Mouse (Mus musculus) forebrain, postnatal 0 days (tissue): ENCODE results near the gene Gm49394. TPM values are rescaled to one million over a fixed set of nuclear protein-coding genes. Genes with fewer than 3 reads are reported as not detected.

Source experiments
- ATAC-seq: fragments of 200-750 bp; cut with Nextera tagmentation; 2 replicates; pipeline ENCODE4 v1.8.0; 2017; ENCODE audit warnings: mild to moderate bottlenecking, moderate library complexity
- DNase-seq: peaks from one replicate; pipeline ENCODE4 v3.0.0-alpha.2; 2015
- H3K27ac ChIP-seq: fragments of 300-500 bp; sonication (generic); 2 replicates; pipeline ENCODE4 v1.5.1; 2014; ENCODE audit warnings: low read depth, mild to moderate bottlenecking, antibody characterized with exemption, low read length, moderate library complexity, mixed read lengths
- H3K27me3 ChIP-seq: fragments of 300-500 bp; sonication (generic); 2 replicates; pipeline ENCODE4 v1.6.1; 2014; ENCODE audit warnings: mild to moderate bottlenecking, low read length, mixed read lengths; ENCODE audit not compliant: insufficient read depth
- H3K36me3 ChIP-seq: fragments of 300-500 bp; sonication (generic); 2 replicates; pipeline ENCODE4 v1.6.1; 2014; ENCODE audit warnings: mild to moderate bottlenecking, moderate library complexity; ENCODE audit not compliant: insufficient read depth
- H3K4me1 ChIP-seq: fragments of 300-500 bp; sonication (generic); 2 replicates; pipeline ENCODE4 v1.6.1; 2014; ENCODE audit warnings: antibody characterized with exemption; ENCODE audit not compliant: insufficient read depth
- H3K4me2 ChIP-seq: fragments of 300-500 bp; sonication (generic); 2 replicates; pipeline ENCODE4 v1.6.1; 2014; ENCODE audit warnings: low read depth, mild to moderate bottlenecking, moderate library complexity
- H3K4me3 ChIP-seq: fragments of 300-500 bp; sonication (generic); 2 replicates; pipeline ENCODE4 v1.5.1; 2014; ENCODE audit warnings: low read depth, low read length, mixed read lengths
- H3K9ac ChIP-seq: fragments of 300-500 bp; sonication (generic); 2 replicates; pipeline ENCODE4 v1.6.1; 2014; ENCODE audit warnings: mild to moderate bottlenecking
- H3K9me3 ChIP-seq: fragments of 300-500 bp; sonication (generic); 2 replicates; pipeline ENCODE4 v1.6.1; 2016; ENCODE audit warnings: low read length
- CTCF ChIP-seq: sonication (generic); IDR thresholded peaks from 2 replicates; pipeline ENCODE4 v1.5.1; 2016; ENCODE audit warnings: antibody characterized with exemption, control low read depth, low read depth
- WGBS: fragments of 180-500 bp; shearing (Covaris S2); extraction: QIAGEN DNeasy Blood & Tissue Kit; methylation state at CpG from one replicate; pipeline ENCODE4 v1.1.7; 2014; 5-methylcytosine and 5-hydroxymethylcytosine counted together
- polyA plus RNA-seq: library from polyadenylated mRNA; unstranded; fragments of >200 nt; fragmentation: Nextera tagmentation; extraction: Ambion mirVana; gene quantifications from 2 replicates; pipeline ENCODE4 v1.2.1, GENCODE M21; 2015
- total RNA-seq: library from RNA; depleted of rRNA; stranded (reverse); fragments of >200 nt; gene quantifications from 2 replicates; pipeline ENCODE4 v1.2.3, GENCODE M21; 2014

Gm49394 gene
- total and polyA plus RNA-seq, 2 experiments from 2014 or later, result 0.06 TPM; not detected in 1

GRCm38 (mm10) chr7:142655633-142656032, 14.1 kb downstream of the Gm49394 start:
- Histone ChIP-seq H3K4me2 (no peak overlapping the region), H3K27me3 (peaks cover 75% of the 10 kb centered on the region), H3K27ac (no peak overlapping the region), H3K4me1 (no peaks in the 10 kb centered on the region), H3K9me3 (no peaks in the 10 kb centered on the region), H3K36me3 (no peaks in the 10 kb centered on the region), H3K4me3 (no peak overlapping the region), H3K9ac (no peak overlapping the region)
- no peak for TF ChIP-seq CTCF
- DNase-seq (no peak), ATAC-seq (no peak)
- WGBS, result 10% methylated on average over 11 of the region's 11 CpGs

GRCm38 (mm10) chr7:142653726-142654125, 16.0 kb downstream of the Gm49394 start:
- no peak overlapping the region for H3K9ac ChIP-seq
- H3K36me3 ChIP-seq, result no peaks in the 10 kb centered on the region
- no peaks in the 10 kb centered on the region for H3K9me3 ChIP-seq
- no peaks in the 10 kb centered on the region for H3K4me1 ChIP-seq
- no peak overlapping the region for H3K4me3 ChIP-seq
- no peak for DNase-seq
- H3K27ac ChIP-seq, result no peak overlapping the region
- TF ChIP-seq CTCF, result no peak
- H3K4me2 ChIP-seq, result no peak overlapping the region
- 6% methylated on average over 18 of the region's 18 CpGs for WGBS
- H3K27me3 ChIP-seq, result peaks cover 56% of the 10 kb centered on the region
- ATAC-seq, result no peak

GRCm38 (mm10) chr7:142646676-142647075, 23.1 kb downstream of the Gm49394 start:
- no peak overlapping the region for H3K4me3 ChIP-seq
- TF ChIP-seq CTCF, result no peak
- H3K9me3 ChIP-seq, result 0 out of 2 replicates have a peak, but pooled peaks cover 5% of the 10 kb centered on the region
- H3K4me2 ChIP-seq, result no peak overlapping the region
- H3K27ac ChIP-seq, result no peak overlapping the region
- no peak overlapping the region for H3K9ac ChIP-seq
- whole genome bisulfite sequencing, result 26% methylated on average over 6 of the region's 6 CpGs
- ATAC-seq, result no peak
- peaks cover 4% of the 10 kb centered on the region; the same call in 1 of the 2 replicates for H3K27me3 ChIP-seq
- DNase-seq, result no peak
- no peaks in the 10 kb centered on the region for H3K4me1 ChIP-seq
- no peaks in the 10 kb centered on the region for H3K36me3 ChIP-seq

DNA sequence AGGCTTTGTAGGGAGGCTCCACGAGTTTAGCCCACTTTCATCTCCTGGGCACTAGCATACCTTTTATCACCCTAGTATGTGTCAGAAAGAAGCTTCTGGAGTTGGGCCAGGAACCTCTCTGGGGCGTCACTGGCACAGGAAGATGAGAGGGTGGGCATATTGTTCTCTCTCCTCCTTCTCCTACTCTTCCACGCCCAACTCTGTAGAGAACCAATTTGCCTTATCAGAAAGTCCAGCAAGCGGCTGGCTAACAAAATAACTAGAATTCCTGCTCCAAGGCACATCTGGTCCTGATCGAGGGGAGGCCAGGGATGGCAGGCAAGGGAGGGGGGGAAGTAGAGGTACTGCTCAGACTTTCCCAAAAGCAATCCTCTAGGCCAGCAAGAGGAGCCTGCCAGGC, 24.7 kb downstream of the Gm49394 start:
- H3K4me3 ChIP-seq, result no peak overlapping the region
- DNase-seq, result no peak
- H3K4me1 ChIP-seq, result no peaks in the 10 kb centered on the region
- no peaks in the 10 kb centered on the region for H3K27me3 ChIP-seq
- TF ChIP-seq CTCF, result no peak
- no peak overlapping the region for H3K4me2 ChIP-seq
- 0 out of 2 replicates have a peak, but pooled peaks cover 5% of the 10 kb centered on the region for H3K9me3 ChIP-seq
- ATAC-seq, result no peak
- no peak overlapping the region for H3K27ac ChIP-seq
- no peak overlapping the region for H3K9ac ChIP-seq
- WGBS, result 48% methylated on average over 5 of the region's 5 CpGs
- no peaks in the 10 kb centered on the region for H3K36me3 ChIP-seq

GRCm38 (mm10) chr7:142636178-142636577, 33.6 kb downstream of the Gm49394 start:
- no peak overlapping the region for H3K4me3 ChIP-seq
- H3K4me2 ChIP-seq, result no peak overlapping the region
- no peak for TF ChIP-seq CTCF
- H3K27me3 ChIP-seq, result no peaks in the 10 kb centered on the region
- H3K9ac ChIP-seq, result no peak overlapping the region
- no peaks in the 10 kb centered on the region for H3K4me1 ChIP-seq
- no peak overlapping the region for H3K27ac ChIP-seq
- DNase-seq (no peak), ATAC-seq (no peak)
- no peaks in the 10 kb centered on the region for H3K9me3 ChIP-seq
- no peaks in the 10 kb centered on the region for H3K36me3 ChIP-seq

DNA sequence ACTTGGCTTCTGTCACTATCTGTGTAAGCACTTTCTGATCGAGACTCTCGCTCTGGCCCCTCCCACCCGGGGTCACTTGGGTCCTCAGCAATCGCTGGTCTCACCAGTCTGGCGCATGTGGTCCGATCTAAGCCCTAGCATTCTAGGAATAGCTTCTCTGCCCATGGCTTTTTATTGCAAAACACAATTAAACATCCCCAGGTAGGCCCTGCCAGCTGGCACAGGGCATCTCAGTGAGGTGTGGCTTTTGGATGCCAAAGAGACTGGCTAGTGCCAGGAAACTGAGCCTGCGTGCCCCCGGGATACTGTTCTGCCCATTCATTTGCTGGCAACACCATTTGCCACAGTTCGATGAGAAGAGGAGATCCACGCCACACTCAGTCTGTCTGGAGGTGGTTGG, 39.1 kb downstream of the Gm49394 start:
- no peak overlapping the region for H3K9ac ChIP-seq
- 67% methylated on average over 10 of the region's 10 CpGs for WGBS
- DNase-seq (no peak), ATAC-seq (no peak)
- no peaks in the 10 kb centered on the region for H3K9me3 ChIP-seq
- H3K27ac ChIP-seq, result no peak overlapping the region
- H3K27me3 ChIP-seq, result no peaks in the 10 kb centered on the region
- H3K36me3 ChIP-seq, result no peaks in the 10 kb centered on the region
- no peak for TF ChIP-seq CTCF
- H3K4me2 ChIP-seq, result no peak overlapping the region
- no peaks in the 10 kb centered on the region for H3K4me1 ChIP-seq
- no peak overlapping the region for H3K4me3 ChIP-seq

DNA sequence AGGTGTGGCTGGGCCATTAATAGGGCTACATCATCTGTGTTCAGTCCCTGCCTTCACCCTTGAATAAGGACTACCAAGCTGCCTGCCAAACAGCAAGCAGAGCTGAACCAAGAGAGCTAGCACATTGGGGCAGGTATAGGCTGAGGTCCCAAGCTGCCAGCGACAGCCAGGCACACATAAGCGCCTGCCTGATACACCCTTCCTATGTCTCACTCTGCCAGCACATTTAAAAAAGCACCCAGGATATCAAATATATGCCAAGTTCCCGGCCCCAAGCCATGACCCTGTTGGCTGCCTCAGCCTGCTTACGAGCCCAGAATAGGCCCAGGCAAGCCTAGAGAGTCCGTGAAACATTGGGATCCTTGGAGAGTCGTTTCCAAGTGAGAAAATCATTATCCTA, 39.9 kb downstream of the Gm49394 start:
- H3K9ac ChIP-seq, result no peak overlapping the region
- H3K4me3 ChIP-seq, result no peak overlapping the region
- H3K27ac ChIP-seq, result no peak overlapping the region
- WGBS, result 72% methylated on average over 6 of the region's 6 CpGs
- ATAC-seq (no peak), DNase-seq (no peak)
- no peak for TF ChIP-seq CTCF
- H3K27me3 ChIP-seq, result no peaks in the 10 kb centered on the region
- no peaks in the 10 kb centered on the region for H3K36me3 ChIP-seq
- H3K9me3 ChIP-seq, result no peaks in the 10 kb centered on the region
- H3K4me2 ChIP-seq, result no peak overlapping the region
- no peaks in the 10 kb centered on the region for H3K4me1 ChIP-seq

- Histone ChIP-seq H3K27ac (no peak overlapping the region), H3K9me3 (no peaks in the 10 kb centered on the region), H3K4me2 (no peak overlapping the region), H3K27me3 (no peaks in the 10 kb centered on the region), H3K9ac (no peak overlapping the region), H3K4me3 (no peak overlapping the region), H3K36me3 (no peaks in the 10 kb centered on the region), H3K4me1 (no peaks in the 10 kb centered on the region)
- no peak for TF ChIP-seq CTCF
- ATAC-seq (no peak), DNase-seq (no peak)
- WGBS, result 73% methylated on average over 4 of the region's 4 CpGs
Observed at GRCm38 (mm10) chr7:142622180-142622579, 47.6 kb downstream of the Gm49394 start.
